Mouse (Mus musculus) intestine, postnatal 0 days (tissue): ENCODE measurements around the gene Gm10563. TPM values are rescaled to one million over a fixed set of nuclear protein-coding genes. Genes with fewer than 3 reads are reported as not detected.

Source experiments
- ATAC-seq: fragments of 200-750 bp; cut with Nextera tagmentation; 2 replicates; pipeline ENCODE4 v1.8.0; 2017; ENCODE audit warnings: mild to moderate bottlenecking, moderate TSS enrichment, moderate library complexity
- H3K27ac ChIP-seq: fragments of 300-500 bp; sonication (generic); 2 replicates; pipeline ENCODE4 v1.5.1; 2014; ENCODE audit warnings: mild to moderate bottlenecking, low read depth, low read length, moderate library complexity
- H3K27me3 ChIP-seq: fragments of 300-500 bp; sonication (generic); replicated peaks from 2 replicates; pipeline ENCODE4 v1.6.1; 2014; ENCODE audit warnings: low read length, mixed read lengths; ENCODE audit not compliant: control insufficient read depth, insufficient read depth
- H3K36me3 ChIP-seq: fragments of 300-500 bp; sonication (generic); 2 replicates; pipeline ENCODE4 v1.6.1; 2014; ENCODE audit warnings: mild to moderate bottlenecking, moderate library complexity; ENCODE audit not compliant: control insufficient read depth, insufficient read depth
- H3K4me1 ChIP-seq: fragments of 300-500 bp; sonication (generic); replicated peaks from 2 replicates; pipeline ENCODE4 v1.6.1; 2014; ENCODE audit warnings: antibody characterized with exemption, low read length, mixed read lengths; ENCODE audit not compliant: control insufficient read depth, insufficient read depth
- H3K4me2 ChIP-seq: fragments of 300-500 bp; sonication (generic); replicated peaks from 2 replicates; pipeline ENCODE4 v1.6.1; 2014; ENCODE audit warnings: low read depth, mild to moderate bottlenecking, moderate library complexity
- H3K4me3 ChIP-seq: fragments of 300-500 bp; sonication (generic); 2 replicates; pipeline ENCODE4 v1.5.1; 2014; ENCODE audit warnings: low read depth, low read length
- H3K9ac ChIP-seq: fragments of 300-500 bp; sonication (generic); 2 replicates; pipeline ENCODE4 v1.6.1; 2014; ENCODE audit warnings: mild to moderate bottlenecking, low read depth, low read length
- H3K9me3 ChIP-seq: fragments of 300-500 bp; sonication (generic); 2 replicates; pipeline ENCODE4 v1.6.1; 2016; ENCODE audit warnings: mixed run types; ENCODE audit not compliant: control insufficient read depth
- CTCF ChIP-seq: sonication (generic); IDR thresholded peaks from 2 replicates; pipeline ENCODE4 v1.5.1; 2016; ENCODE audit warnings: low read depth, mild to moderate bottlenecking, control low read depth, antibody characterized with exemption, moderate library complexity
- WGBS: fragments of 180-500 bp; shearing (Covaris S2); extraction: QIAGEN DNeasy Blood & Tissue Kit; methylation state at CpG from one replicate; pipeline ENCODE4 v1.1.7; 2014; 5-methylcytosine and 5-hydroxymethylcytosine counted together
- polyA plus RNA-seq: library from polyadenylated mRNA; unstranded; fragments of >200 nt; fragmentation: Nextera tagmentation; extraction: Ambion mirVana; gene quantifications from 2 replicates; pipeline ENCODE4 v1.2.1, GENCODE M21; 2015

The Gm10563 gene
- polyA plus RNA-seq, 1 experiment from 2014 or later = not detected

DNA sequence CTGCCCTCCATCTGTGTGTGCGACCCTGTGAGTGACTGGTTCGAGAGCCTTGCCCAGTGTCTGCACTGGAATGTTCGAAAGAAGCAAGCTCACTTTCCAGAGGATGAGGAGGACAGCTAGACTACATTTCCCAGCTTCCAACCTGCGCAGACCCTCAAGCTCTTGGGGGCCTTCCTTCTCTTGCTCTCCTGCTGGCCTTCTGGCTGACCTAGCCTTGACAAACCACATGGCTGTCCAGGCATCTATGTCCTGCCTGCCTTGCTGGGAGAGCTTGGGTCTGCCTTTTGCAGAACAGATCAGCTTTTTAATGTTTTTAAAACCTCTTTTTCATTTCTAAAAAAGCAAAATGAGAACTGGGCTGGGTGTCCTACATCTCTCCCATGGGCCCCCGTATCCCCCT is 55.9 kb downstream of the Gm10563 start:
- no peak for ATAC-seq
- 88% methylated on average over 5 of the region's 5 CpGs for WGBS
- H3K36me3 ChIP-seq = peaks cover 58% of the 10 kb centered on the region
- no peak for TF ChIP-seq CTCF
- no peak overlapping the region for H3K9ac ChIP-seq
- no peaks in the 10 kb centered on the region for H3K4me1 ChIP-seq
- no peak overlapping the region for H3K4me2 ChIP-seq
- H3K9me3 ChIP-seq = no peaks in the 10 kb centered on the region
- no peak overlapping the region for H3K4me3 ChIP-seq
- H3K27me3 ChIP-seq = no peaks in the 10 kb centered on the region
- H3K27ac ChIP-seq = no peak overlapping the region

DNA sequence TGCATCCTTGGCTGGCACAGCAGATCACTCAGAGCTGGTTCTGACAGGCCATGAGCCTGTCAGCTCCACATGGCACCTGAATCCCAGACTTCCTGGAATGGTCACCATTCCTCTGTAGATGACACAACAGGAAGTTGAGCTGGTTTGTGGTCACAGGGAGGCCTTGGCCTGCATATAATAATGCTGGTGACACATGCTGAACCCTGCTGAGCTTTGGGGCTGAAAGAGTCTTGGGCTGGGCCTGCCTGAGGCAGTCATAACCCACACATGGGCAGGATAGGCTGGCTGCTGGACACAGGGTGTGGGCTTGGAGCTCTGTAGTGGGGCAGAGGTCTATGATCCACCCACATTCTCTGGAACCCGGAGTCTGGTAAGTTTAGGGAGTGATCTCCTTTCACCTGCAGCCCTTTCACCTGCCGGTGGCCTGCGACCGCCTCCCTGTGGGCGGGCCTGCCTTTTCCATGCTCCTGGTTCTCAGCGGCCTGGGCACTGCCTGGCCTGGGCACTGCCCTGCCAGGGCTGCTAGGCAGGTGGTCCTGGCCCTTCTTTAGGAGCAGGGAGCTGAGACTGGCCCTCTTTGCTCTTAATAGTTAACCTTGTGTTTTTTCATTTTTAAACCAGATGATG is 62.8 kb downstream of the Gm10563 start:
- Histone ChIP-seq H3K9ac (no peak overlapping the region), H3K4me1 (no peaks in the 10 kb centered on the region), H3K36me3 (peaks cover 56% of the 10 kb centered on the region), H3K27me3 (no peaks in the 10 kb centered on the region), H3K4me3 (no peak overlapping the region), H3K9me3 (no peaks in the 10 kb centered on the region), H3K4me2 (no peak overlapping the region), H3K27ac (no peak overlapping the region)
- ATAC-seq = peak; percentile 71
- no peak for TF ChIP-seq CTCF
- WGBS = 75% methylated on average over 6 of the region's 6 CpGs

DNA sequence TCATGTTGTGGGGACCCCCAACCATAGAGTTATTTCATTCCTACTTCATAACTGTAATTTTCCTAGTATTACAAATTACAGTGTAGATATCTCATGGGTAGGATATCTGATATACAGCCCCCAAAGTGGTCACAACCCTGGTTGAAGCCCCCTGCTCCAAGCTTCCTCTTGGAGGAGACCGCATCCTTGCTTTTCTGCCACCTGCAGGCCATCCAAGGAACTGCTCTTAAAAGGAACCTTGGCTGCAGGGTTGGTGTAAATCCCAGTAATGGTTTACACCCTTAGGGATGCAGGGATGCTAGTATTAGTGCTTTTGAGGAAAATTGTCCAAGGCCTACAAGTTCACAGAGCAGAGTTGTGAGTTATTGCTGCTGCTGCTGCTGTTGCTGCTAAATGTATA is 64.8 kb downstream of the Gm10563 start:
- Histone ChIP-seq H3K4me2 (no peak overlapping the region), H3K9ac (no peak overlapping the region), H3K36me3 (peaks cover 45% of the 10 kb centered on the region), H3K4me1 (no peaks in the 10 kb centered on the region), H3K4me3 (no peak overlapping the region), H3K27me3 (no peaks in the 10 kb centered on the region), H3K27ac (no peak overlapping the region), H3K9me3 (no peaks in the 10 kb centered on the region)
- peak; percentile 86 for TF ChIP-seq CTCF
- no peak for ATAC-seq
- WGBS = 31% methylated on average over 1 of the region's 1 CpGs

DNA sequence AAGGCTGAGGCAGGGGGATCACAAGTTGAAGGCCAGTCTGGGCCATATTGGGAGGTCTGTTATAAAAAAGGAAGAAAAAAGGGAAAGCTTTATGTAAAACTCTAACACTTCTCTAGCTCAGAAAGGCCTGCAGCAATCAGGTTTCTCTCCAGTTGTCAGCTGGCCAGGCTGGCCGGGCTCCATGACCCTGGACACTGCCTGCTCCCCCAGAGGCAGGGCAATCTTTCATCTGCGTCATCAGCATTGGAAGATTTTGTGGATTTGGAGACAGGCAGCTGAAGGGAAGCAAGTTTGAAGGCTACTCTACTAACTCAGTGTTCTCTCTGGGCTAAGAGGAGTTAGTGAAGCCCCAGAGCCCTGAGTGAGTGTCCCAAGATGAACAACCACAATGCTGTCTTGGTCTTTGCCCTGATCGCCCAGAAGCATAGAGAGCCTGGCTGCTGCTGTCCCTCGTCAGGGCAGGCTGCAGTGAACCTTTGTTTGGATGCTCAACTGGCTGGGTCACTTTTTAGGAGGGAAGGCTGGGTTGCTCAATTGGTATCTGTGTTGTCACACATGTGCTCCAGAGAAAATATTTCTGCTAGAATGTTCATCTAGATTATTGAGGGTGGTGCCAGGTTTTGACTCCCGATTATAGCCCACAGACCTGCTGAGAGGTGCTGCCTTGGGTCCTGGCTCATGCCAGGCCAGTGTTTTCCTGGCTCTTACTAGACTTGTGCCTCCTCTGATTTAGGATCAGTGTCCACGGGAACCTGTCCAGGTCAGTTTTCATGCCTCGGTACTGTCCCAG is 66.7 kb downstream of the Gm10563 start:
- Histone ChIP-seq H3K4me2 (no peak overlapping the region), H3K9ac (no peak overlapping the region), H3K36me3 (peaks cover 26% of the 10 kb centered on the region), H3K4me3 (no peak overlapping the region), H3K27me3 (no peaks in the 10 kb centered on the region), H3K9me3 (no peaks in the 10 kb centered on the region), H3K4me1 (0 out of 2 replicates have a peak, but pooled peaks cover 3% of the 10 kb centered on the region), H3K27ac (no peak overlapping the region)
- WGBS = 88% methylated on average over 7 of the region's 7 CpGs
- ATAC-seq = no peak
- no peak for TF ChIP-seq CTCF

DNA sequence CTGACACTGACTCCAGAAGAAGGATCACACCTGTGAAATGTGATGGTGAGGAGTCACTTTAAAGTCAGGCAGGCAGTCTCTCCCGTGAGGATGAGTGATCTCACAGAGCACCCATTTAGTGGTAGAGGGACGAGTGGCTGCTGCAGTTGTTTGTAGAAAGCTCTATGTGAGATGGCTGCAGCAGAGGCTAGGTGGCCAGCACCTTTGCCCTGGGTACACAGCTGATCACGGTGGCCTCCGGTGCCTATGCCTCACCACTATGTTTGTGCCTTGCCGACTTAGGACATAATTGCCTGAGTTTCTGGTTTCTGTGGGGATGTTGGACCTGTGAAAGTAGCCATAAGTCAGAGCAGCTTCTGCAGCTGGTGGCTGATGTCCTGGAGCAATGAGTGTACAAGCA is 67.5 kb downstream of the Gm10563 start:
- no peak for ATAC-seq
- 79% methylated on average over 5 of the region's 5 CpGs for WGBS
- 0 out of 2 replicates have a peak, but pooled peaks cover 3% of the 10 kb centered on the region for H3K4me1 ChIP-seq
- H3K27ac ChIP-seq = no peak overlapping the region
- TF ChIP-seq CTCF = no peak
- H3K4me2 ChIP-seq = no peak overlapping the region
- H3K27me3 ChIP-seq = no peaks in the 10 kb centered on the region
- H3K9ac ChIP-seq = no peak overlapping the region
- no peaks in the 10 kb centered on the region for H3K9me3 ChIP-seq
- peaks cover 25% of the 10 kb centered on the region for H3K36me3 ChIP-seq
- no peak overlapping the region for H3K4me3 ChIP-seq

DNA sequence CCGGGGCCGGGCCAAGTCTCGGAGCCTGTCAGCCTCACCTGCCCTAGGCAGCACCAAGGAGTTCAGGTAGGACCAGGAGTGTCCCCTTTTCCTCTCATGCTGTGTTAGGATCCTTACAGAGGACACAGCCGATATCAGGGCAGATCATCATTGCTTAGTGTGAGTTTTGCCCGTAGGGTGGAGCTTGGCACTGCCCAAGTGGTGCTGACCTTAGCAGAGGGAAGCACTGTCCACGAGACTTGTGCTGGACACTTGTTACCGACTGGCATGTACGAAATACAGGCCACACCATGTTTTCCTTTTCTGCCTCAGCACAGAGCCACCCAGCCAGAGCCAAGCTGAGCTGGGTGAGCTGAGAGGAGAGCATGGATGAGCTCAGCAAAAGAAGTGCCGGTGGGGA is 68.1 kb downstream of the Gm10563 start:
- Histone ChIP-seq H3K36me3 (peaks cover 22% of the 10 kb centered on the region), H3K4me3 (no peak overlapping the region), H3K4me2 (no peak overlapping the region), H3K9ac (no peak overlapping the region), H3K27ac (no peak overlapping the region), H3K9me3 (no peaks in the 10 kb centered on the region), H3K4me1 (0 out of 2 replicates have a peak, but pooled peaks cover 3% of the 10 kb centered on the region), H3K27me3 (no peaks in the 10 kb centered on the region)
- no peak for ATAC-seq
- 89% methylated on average over 9 of the region's 9 CpGs for WGBS
- no peak for TF ChIP-seq CTCF
